Mouse (Mus musculus) layer of hippocampus, adult 2 months (tissue): ENCODE data around the gene Il33. TPM values are rescaled to one million over a fixed set of nuclear protein-coding genes. Genes with fewer than 3 reads are reported as not detected.

Source experiments
- DNase-seq, 2 experiments: peaks; one replicate each; pipeline ENCODE4 v3.0.0; 2022; ENCODE audit warnings: low spot score in 2 of 2
- H3K27ac ChIP-seq: fragments of 200-600 bp; 2 replicates; pipeline ENCODE4 v1.8.1; 2022
- H3K4me3 ChIP-seq: fragments of 200-600 bp; 2 replicates; pipeline ENCODE4 v1.8.1; 2022; ENCODE audit warnings: mild to moderate bottlenecking
- CTCF ChIP-seq: fragments of 200-600 bp; conservative IDR thresholded peaks from 2 replicates; pipeline ENCODE4 v1.8.1; 2022; ENCODE audit warnings: antibody characterized with exemption, mild to moderate bottlenecking, moderate library complexity
- total RNA-seq, 2 experiments: library from RNA; stranded (reverse); gene quantifications; 2 replicates each; pipeline ENCODE4 v1.2.3; 2021

Gene Il33
- total RNA-seq, 2 experiments from 2014 or later: 50.9 to 55.7 TPM

- no peak overlapping the region for H3K4me3 ChIP-seq
- peak; percentile 88 for TF ChIP-seq CTCF
- peak overlapping the region; percentile 63 for H3K27ac ChIP-seq
- DNase-seq: peak; percentile 44 to 65
Measured at GRCm38 (mm10) chr19:29978847-29979246, 53.9 kb downstream of the Il33 start.

- H3K27ac ChIP-seq: peak overlapping the region; percentile 63
- TF ChIP-seq CTCF: no peak
- H3K4me3 ChIP-seq: no peak overlapping the region
- peak; percentile 12 for DNase-seq
Measured at GRCm38 (mm10) chr19:29979452-29980089, 54.7 kb downstream of the Il33 start.

- no peak overlapping the region for H3K4me3 ChIP-seq
- DNase-seq: no peak
- no peak overlapping the region for H3K27ac ChIP-seq
- TF ChIP-seq CTCF: no peak
Measured at GRCm38 (mm10) chr19:29984208-29985005, 59.5 kb downstream of the Il33 start.

- Histone ChIP-seq H3K4me3 (no peak overlapping the region), H3K27ac (peak overlapping the region; percentile 74)
- DNase-seq: no peak
- no peak for TF ChIP-seq CTCF
Measured at GRCm38 (mm10) chr19:29986464-29987091, 61.7 kb downstream of the Il33 start.

- no peak for TF ChIP-seq CTCF
- Histone ChIP-seq H3K4me3 (no peak overlapping the region; the same call in 1 of the 2 replicates), H3K27ac (no peak overlapping the region)
- DNase-seq: no peak
Measured at GRCm38 (mm10) chr19:30000406-30001365, 75.8 kb downstream of the Il33 start.

- no peak for DNase-seq
- Histone ChIP-seq H3K4me3 (no peak overlapping the region), H3K27ac (no peak overlapping the region)
- no peak for TF ChIP-seq CTCF
Measured at GRCm38 (mm10) chr19:30001550-30001949, 76.6 kb downstream of the Il33 start.

GRCm38 (mm10) chr19:30003621-30004020 is 78.7 kb downstream of the Il33 start, which contains the start of gene Trpd52l3:
Gene Trpd52l3, plus strand, starts transcription at chr19:30003790.
- DNase-seq: no peak
- no peak within 1 kb of the TSS for H3K4me3 ChIP-seq
- no peak for TF ChIP-seq CTCF

GRCm38 (mm10) chr19:30006371-30006770 is 81.5 kb downstream of the Il33 start:
- no peak for TF ChIP-seq CTCF
- Histone ChIP-seq H3K27ac (no peak overlapping the region), H3K4me3 (no peak overlapping the region)
- no peak for DNase-seq

More at GRCm38 (mm10) chr19:30003621-30004020, 78.7 kb downstream of the Il33 start, which contains the start of gene Trpd52l3:
- no peak within 1 kb of the TSS for H3K27ac ChIP-seq

Other genes starting within 250 kb of the Il33 start
- under 1 TPM; 0.56 to 0.79 TPM for gene Mlana, start 227.3 kb upstream of the Il33 start, total RNA-seq
- gene 9930021J03Rik, start 119.1 kb upstream of the Il33 start, total RNA-seq: 10 to 100 TPM; 40.9 to 41.2 TPM
- 10 to 100 TPM; 34.7 TPM for gene Ranbp6, start 112.1 kb upstream of the Il33 start, total RNA-seq
- not detected for gene Trpd52l3, start 78.7 kb downstream of the Il33 start, total RNA-seq
- gene Uhrf2, start 105.4 kb downstream of the Il33 start, total RNA-seq: 10 to 100 TPM; 63.5 to 69.5 TPM